Mouse (Mus musculus) limb, embryonic 15.5 days (tissue): ENCODE measurements at regions not wholly inside any gene's neighbourhood (a gene's known extent, or its start where the extent isn't known, plus 50 kb on each side); places are given as distances from the start of the nearest gene placed in this dataset.

ENCODE experiments used
- ATAC-seq: fragments of 200-750 bp; cut with Nextera tagmentation; 2 replicates; pipeline ENCODE4 v1.8.0; 2017; ENCODE audit warnings: low read depth, moderate TSS enrichment; ENCODE audit not compliant: insufficient number of reproducible peaks, low FRiP score, low TSS enrichment
- H3K27ac ChIP-seq: fragments of 300-500 bp; sonication (generic); 2 replicates; pipeline ENCODE4 v1.5.1; 2015; ENCODE audit warnings: moderate library complexity, mild to moderate bottlenecking, inconsistent platforms
- H3K27me3 ChIP-seq: fragments of 300-500 bp; sonication (generic); 2 replicates; pipeline ENCODE4 v1.6.1; 2015; ENCODE audit warnings: inconsistent platforms
- H3K36me3 ChIP-seq: fragments of 300-500 bp; sonication (generic); 2 replicates; pipeline ENCODE4 v1.6.1; 2015; ENCODE audit warnings: inconsistent platforms
- H3K4me1 ChIP-seq: fragments of 300-500 bp; sonication (generic); 2 replicates; pipeline ENCODE4 v1.6.1; 2015; ENCODE audit warnings: inconsistent platforms
- H3K4me2 ChIP-seq: fragments of 300-500 bp; sonication (generic); 2 replicates; pipeline ENCODE4 v1.6.1; 2015; ENCODE audit warnings: mild to moderate bottlenecking, inconsistent platforms
- H3K4me3 ChIP-seq: fragments of 300-500 bp; sonication (generic); 2 replicates; pipeline ENCODE4 v1.5.1; 2015; ENCODE audit warnings: mild to moderate bottlenecking, inconsistent platforms
- H3K9ac ChIP-seq: fragments of 300-500 bp; sonication (generic); 2 replicates; pipeline ENCODE4 v1.6.1; 2015; ENCODE audit warnings: inconsistent platforms
- H3K9me3 ChIP-seq: fragments of 300-500 bp; sonication (generic); 2 replicates; pipeline ENCODE4 v1.6.1; 2016; ENCODE audit warnings: inconsistent platforms
- WGBS: fragments of 180-500 bp; shearing (Covaris S2); methylation state at CpG from one replicate; pipeline ENCODE4 v1.1.7; 2015; 5-methylcytosine and 5-hydroxymethylcytosine counted together

- H3K27me3 ChIP-seq = no peaks in the 10 kb centered on the region
- 45% methylated on average over 5 of the region's 5 CpGs for WGBS
- H3K9ac ChIP-seq = no peak overlapping the region
- ATAC-seq = no peak
- no peak overlapping the region for H3K4me3 ChIP-seq
- H3K36me3 ChIP-seq = no peaks in the 10 kb centered on the region
- H3K9me3 ChIP-seq = no peaks in the 10 kb centered on the region
- peaks cover 6% of the 10 kb centered on the region; the same call in 1 of the 2 replicates for H3K4me1 ChIP-seq
- H3K4me2 ChIP-seq = no peak overlapping the region
- H3K27ac ChIP-seq = no peak overlapping the region
Observed at GRCm38 (mm10) chr9:115361191-115361590, 51.0 kb upstream of the Stt3b start.

- H3K4me1 ChIP-seq = peaks cover 3% of the 10 kb centered on the region; the same call in 1 of the 2 replicates
- ATAC-seq = no peak
- H3K4me3 ChIP-seq = no peak overlapping the region
- 89% methylated on average over 11 of the region's 11 CpGs for WGBS
- H3K9me3 ChIP-seq = no peaks in the 10 kb centered on the region
- H3K27ac ChIP-seq = no peak overlapping the region
- H3K9ac ChIP-seq = no peak overlapping the region
- H3K36me3 ChIP-seq = no peaks in the 10 kb centered on the region
- no peak overlapping the region for H3K4me2 ChIP-seq
- no peaks in the 10 kb centered on the region for H3K27me3 ChIP-seq
Observed at GRCm38 (mm10) chr9:115361881-115362280, 51.7 kb upstream of the Stt3b start.

GRCm38 (mm10) chr9:115362486-115362885 lies 52.3 kb upstream of the Stt3b start:
- 84% methylated on average over 4 of the region's 4 CpGs for WGBS
- H3K9me3 ChIP-seq = no peaks in the 10 kb centered on the region
- no peak overlapping the region for H3K4me2 ChIP-seq
- no peak overlapping the region for H3K27ac ChIP-seq
- H3K27me3 ChIP-seq = no peaks in the 10 kb centered on the region
- H3K4me3 ChIP-seq = no peak overlapping the region
- no peaks in the 10 kb centered on the region for H3K36me3 ChIP-seq
- no peak overlapping the region for H3K9ac ChIP-seq
- no peaks in the 10 kb centered on the region for H3K4me1 ChIP-seq
- ATAC-seq = no peak

GRCm38 (mm10) chr9:115364919-115365861 lies 55.0 kb upstream of the Stt3b start:
- Histone ChIP-seq H3K9ac (no peak overlapping the region), H3K9me3 (no peaks in the 10 kb centered on the region), H3K4me1 (no peaks in the 10 kb centered on the region), H3K4me2 (no peak overlapping the region), H3K27me3 (no peaks in the 10 kb centered on the region), H3K36me3 (no peaks in the 10 kb centered on the region), H3K4me3 (no peak overlapping the region), H3K27ac (no peak overlapping the region)
- no peak for ATAC-seq
- 87% methylated on average over 16 of the region's 16 CpGs for whole genome bisulfite sequencing

GRCm38 (mm10) chr9:115367808-115368207 lies 57.6 kb upstream of the Stt3b start:
- H3K4me2 ChIP-seq = no peak overlapping the region
- no peaks in the 10 kb centered on the region for H3K4me1 ChIP-seq
- no peaks in the 10 kb centered on the region for H3K27me3 ChIP-seq
- H3K9ac ChIP-seq = no peak overlapping the region
- no peak overlapping the region for H3K27ac ChIP-seq
- 62% methylated on average over 3 of the region's 3 CpGs for WGBS
- H3K4me3 ChIP-seq = no peak overlapping the region
- no peaks in the 10 kb centered on the region for H3K36me3 ChIP-seq
- ATAC-seq = no peak
- H3K9me3 ChIP-seq = no peaks in the 10 kb centered on the region

GRCm38 (mm10) chr9:115380276-115380675 lies 70.1 kb upstream of the Stt3b start:
- no peak for ATAC-seq
- 81% methylated on average over 15 of the region's 15 CpGs for WGBS

GRCm38 (mm10) chr9:115382824-115383475 lies 72.7 kb upstream of the Stt3b start:
- Histone ChIP-seq H3K36me3 (no peaks in the 10 kb centered on the region), H3K4me3 (no peak overlapping the region)
- ATAC-seq = no peak

More at GRCm38 (mm10) chr9:115380276-115380675, 70.1 kb upstream of the Stt3b start:
- Histone ChIP-seq H3K27me3 (no peaks in the 10 kb centered on the region), H3K4me2 (no peak overlapping the region), H3K4me3 (no peak overlapping the region), H3K9me3 (no peaks in the 10 kb centered on the region), H3K36me3 (no peaks in the 10 kb centered on the region), H3K9ac (no peak overlapping the region), H3K4me1 (no peaks in the 10 kb centered on the region), H3K27ac (no peak overlapping the region)

GRCm38 (mm10) chr9:115383935-115384334 lies 73.7 kb upstream of the Stt3b start:
- 70% methylated on average over 4 of the region's 4 CpGs for WGBS
- H3K9ac ChIP-seq = no peak overlapping the region
- H3K4me1 ChIP-seq = no peaks in the 10 kb centered on the region
- no peak overlapping the region for H3K4me3 ChIP-seq
- H3K27me3 ChIP-seq = no peaks in the 10 kb centered on the region
- no peak overlapping the region for H3K4me2 ChIP-seq
- H3K36me3 ChIP-seq = no peaks in the 10 kb centered on the region
- H3K9me3 ChIP-seq = no peaks in the 10 kb centered on the region
- no peak for ATAC-seq
- no peak overlapping the region for H3K27ac ChIP-seq

More at GRCm38 (mm10) chr9:115382824-115383475, 72.7 kb upstream of the Stt3b start:
- H3K4me2 ChIP-seq = no peak overlapping the region
- no peaks in the 10 kb centered on the region for H3K4me1 ChIP-seq
- no peak overlapping the region for H3K9ac ChIP-seq
- H3K9me3 ChIP-seq = no peaks in the 10 kb centered on the region
- H3K27ac ChIP-seq = no peak overlapping the region
- H3K27me3 ChIP-seq = no peaks in the 10 kb centered on the region
- WGBS = 66% methylated on average over 12 of the region's 12 CpGs

GRCm38 (mm10) chr9:115384345-115384744 lies 74.1 kb upstream of the Stt3b start:
- H3K4me1 ChIP-seq = no peaks in the 10 kb centered on the region
- H3K36me3 ChIP-seq = no peaks in the 10 kb centered on the region
- no peaks in the 10 kb centered on the region for H3K27me3 ChIP-seq
- H3K4me3 ChIP-seq = no peak overlapping the region
- no peak overlapping the region for H3K4me2 ChIP-seq
- 82% methylated on average over 1 of the region's 1 CpGs for WGBS
- H3K27ac ChIP-seq = no peak overlapping the region
- no peak for ATAC-seq
- H3K9ac ChIP-seq = no peak overlapping the region
- H3K9me3 ChIP-seq = no peaks in the 10 kb centered on the region

GRCm38 (mm10) chr9:115387471-115388360 lies 77.5 kb upstream of the Stt3b start:
- Histone ChIP-seq H3K9ac (no peak overlapping the region), H3K9me3 (no peaks in the 10 kb centered on the region), H3K36me3 (no peaks in the 10 kb centered on the region), H3K4me2 (no peak overlapping the region), H3K4me1 (peaks cover 15% of the 10 kb centered on the region), H3K27me3 (no peaks in the 10 kb centered on the region), H3K4me3 (no peak overlapping the region), H3K27ac (no peak overlapping the region)
- ATAC-seq = no peak
- WGBS = 79% methylated on average over 26 of the region's 26 CpGs

GRCm38 (mm10) chr9:115388361-115388759 lies 78.1 kb upstream of the Stt3b start:
- Histone ChIP-seq H3K9ac (no peak overlapping the region), H3K9me3 (no peaks in the 10 kb centered on the region), H3K4me1 (peaks cover 15% of the 10 kb centered on the region), H3K4me3 (no peak overlapping the region), H3K27me3 (no peaks in the 10 kb centered on the region), H3K4me2 (no peak overlapping the region), H3K36me3 (no peaks in the 10 kb centered on the region), H3K27ac (no peak overlapping the region)
- 77% methylated on average over 11 of the region's 11 CpGs for WGBS
- ATAC-seq = no peak
